Mouse (Mus musculus) heart, adult 2 months (tissue): Measurements from ENCODE around the gene Ctse.

Experiments used
- CTCF ChIP-seq: fragments of 200-600 bp; IDR thresholded peaks from 2 replicates; pipeline ENCODE4 v1.8.1; 2022; ENCODE audit warnings: antibody characterized with exemption, mild to moderate bottlenecking, moderate library complexity
- EP300 ChIP-seq: fragments of 200-500 bp; IDR thresholded peaks from 2 replicates; pipeline ENCODE4 v1.6.1; 2011; ENCODE audit warnings: low read depth, low read length, control low read depth; ENCODE audit not compliant: insufficient read depth

- TF ChIP-seq EP300, result no peak
- TF ChIP-seq CTCF, result no peak
These were observed 25.3 kb downstream of the Ctse start for GRCm38 (mm10) chr1:131663286-131663995.
